Mouse (Mus musculus) MEL (cell line): ENCODE data around the gene Dars. TPM values are rescaled to one million over a fixed set of nuclear protein-coding genes. Genes with fewer than 3 reads are reported as not detected.
"Not testable (repeated sequence)": the region's sequence is repeated elsewhere in the genome, so short reads cannot be mapped to it uniquely, and the experiment has no call there.

Experiments used
- DNase-seq: peaks from one replicate; pipeline ENCODE4 v3.0.0; 2011; ENCODE audit warnings: low read depth, low spot score
- H3K27ac ChIP-seq: 2 replicates; pipeline ENCODE4 v1.5.1; 2012; ENCODE audit warnings: low read depth, mild to moderate bottlenecking, control low read depth, low read length, moderate library complexity; ENCODE audit not compliant: control insufficient read depth
- H3K27me3 ChIP-seq, 2 experiments: fragments of 150-350 bp in 1 of 2; sonication (generic) in 1 of 2; 2 replicates each; pipeline ENCODE4 v1.6.1; 2012; ENCODE audit warnings: low read length in 2 of 2, mild to moderate bottlenecking in 2 of 2, improper control_type of control experiment in 1 of 2, moderate library complexity in 1 of 2; ENCODE audit not compliant: insufficient read depth in 2 of 2, control insufficient read depth in 1 of 2
- H3K36me3 ChIP-seq, 2 experiments: 2 replicates each; pipeline ENCODE4 v1.6.1; 2012 to 2014; ENCODE audit warnings: low read length in 2 of 2, improper control_type of control experiment in 1 of 2, inconsistent platforms in 1 of 2, mild to moderate bottlenecking in 1 of 2; ENCODE audit not compliant: insufficient read depth in 2 of 2, control insufficient read depth in 1 of 2
- H3K4me1 ChIP-seq, 2 experiments: fragments of 150-350 bp in 1 of 2; sonication (generic) in 1 of 2; 2 replicates each; pipeline ENCODE4 v1.6.1; 2012; ENCODE audit warnings: low read length in 2 of 2, improper control_type of control experiment in 1 of 2, mild to moderate bottlenecking in 1 of 2; ENCODE audit not compliant: insufficient read depth in 2 of 2, control insufficient read depth in 1 of 2
- H3K4me3 ChIP-seq, 2 experiments: fragments of 150-350 bp in 1 of 2; sonication (generic) in 1 of 2; 2 replicates each; pipeline ENCODE4 v1.5.1; 2012; ENCODE audit warnings: low read depth in 2 of 2, low read length in 2 of 2, mild to moderate bottlenecking in 2 of 2, moderate library complexity in 2 of 2, control low read depth in 1 of 2, improper control_type of control experiment in 1 of 2; ENCODE audit not compliant: control insufficient read depth in 1 of 2, insufficient read depth in 1 of 2
- H3K79me2 ChIP-seq: 2 replicates; pipeline ENCODE4 v1.6.1; 2012; ENCODE audit warnings: mild to moderate bottlenecking, low read length, moderate library complexity; ENCODE audit not compliant: control insufficient read depth, poor library complexity, insufficient read depth
- H3K9ac ChIP-seq: 2 replicates; pipeline ENCODE4 v1.6.1; 2012; ENCODE audit warnings: low read depth, mild to moderate bottlenecking, control low read depth, low read length, moderate library complexity; ENCODE audit not compliant: control insufficient read depth, poor library complexity, severe bottlenecking
- H3K9me3 ChIP-seq: fragments of 150-350 bp; sonication (generic); replicated peaks from 2 replicates; pipeline ENCODE4 v1.6.1; 2012; ENCODE audit warnings: mild to moderate bottlenecking, low read length, improper control_type of control experiment, moderate library complexity; ENCODE audit not compliant: insufficient read depth
- EP300 ChIP-seq, 2 experiments: IDR thresholded peaks; 2 replicates each; pipeline ENCODE4 v1.6.1; 2011; ENCODE audit warnings: improper control_type of control experiment in 2 of 2, low read length in 2 of 2, low read depth in 1 of 2, mild to moderate bottlenecking in 1 of 2
- ETS1 ChIP-seq: IDR thresholded peaks from 2 replicates; pipeline ENCODE4 v1.6.1; 2012; ENCODE audit warnings: low read depth, mild to moderate bottlenecking, inconsistent platforms, low read length, improper control_type of control experiment, moderate library complexity
- GATA1 ChIP-seq: IDR thresholded peaks from 2 replicates; pipeline ENCODE4 v1.6.1; 2011; ENCODE audit warnings: low read depth, low read length, improper control_type of control experiment
- MAFK ChIP-seq: IDR thresholded peaks from 2 replicates; pipeline ENCODE4 v1.6.1; 2011; ENCODE audit warnings: low read depth, mild to moderate bottlenecking, low read length, improper control_type of control experiment, borderline replicate concordance
- MAX ChIP-seq: IDR thresholded peaks from 2 replicates; pipeline ENCODE4 v1.6.1; 2011; ENCODE audit warnings: low read length, improper control_type of control experiment
- MAZ ChIP-seq: IDR thresholded peaks from 2 replicates; pipeline ENCODE4 v1.6.1; 2012; ENCODE audit warnings: low read depth, mild to moderate bottlenecking, inconsistent platforms, low read length, improper control_type of control experiment
- POLR2AphosphoS5 ChIP-seq: IDR thresholded peaks from 2 replicates; pipeline ENCODE4 v1.6.1; 2012; ENCODE audit warnings: low read depth, borderline replicate concordance, mild to moderate bottlenecking, inconsistent platforms, low read length, moderate library complexity, mixed read lengths
- RCOR1 ChIP-seq: IDR thresholded peaks from 2 replicates; pipeline ENCODE4 v1.6.1; 2012; ENCODE audit warnings: low read depth, mild to moderate bottlenecking, inconsistent platforms, low read length, improper control_type of control experiment
- SMC3 ChIP-seq: IDR thresholded peaks from 2 replicates; pipeline ENCODE4 v1.6.1; 2011; ENCODE audit warnings: low read depth, low read length, improper control_type of control experiment
- TBP ChIP-seq: IDR thresholded peaks from 2 replicates; pipeline ENCODE4 v1.8.0; 2011; ENCODE audit warnings: low read depth, low read length, improper control_type of control experiment
- ZC3H11A ChIP-seq: IDR thresholded peaks from 2 replicates; pipeline ENCODE4 v1.6.1; 2012; ENCODE audit warnings: low read depth, mild to moderate bottlenecking, inconsistent platforms, low read length, improper control_type of control experiment
- polyA plus RNA-seq, 2 experiments: library from polyadenylated mRNA; stranded (reverse) in 1 of 2; unstranded in 1 of 2; fragments of >175 nt in 1 of 2; fragments of >200 nt in 1 of 2; gene quantifications; 2 replicates each; pipeline versions ENCODE4 v1.2.1 to v1.2.4; 2012; ENCODE audit warnings: low replicate concordance in 2 of 2, low read depth in 1 of 2; ENCODE audit not compliant: insufficient read length in 2 of 2, insufficient read depth in 1 of 2, missing spikeins in 1 of 2
- total RNA-seq: library from RNA; depleted of rRNA; stranded (reverse); fragments of 300-350 nt; gene quantifications from 2 replicates; pipeline ENCODE4 v1.2.3, GENCODE M21; 2012; rRNA removed

Dars gene
- total and polyA plus RNA-seq, 3 experiments: 95.2 to 104 TPM; not detected in 1

- H3K79me2 ChIP-seq: no peaks in the 10 kb centered on the region
- TF ChIP-seq MAZ (no peak), GATA1 (no peak), ETS1 (peak; percentile 26; the same call in 1 of the 2 replicates), EP300 (IDR thresholded peaks at IDR 0.05; ENCODE audit: low read depth in 1 of 2, low read length in 2 of 2) (0 out of 4 replicates have a peak, but pooled peaks of 1 of the 2 experiments have one; percentile 24), SMC3 (no peak), RCOR1 (no peak), POLR2AphosphoS5 (no peak)
- TF ChIP-seq, all 39 proteins: peak for 2
- no peaks in the 10 kb centered on the region for H3K27me3 ChIP-seq
- H3K36me3 ChIP-seq: peaks cover 0 to 8% of the 10 kb centered on the region in 2 experiments; a peak in 2 of 4 replicates
- no peak overlapping the region for H3K4me3 ChIP-seq
- DNase-seq: peak; percentile 62
- no peak overlapping the region for H3K27ac ChIP-seq
- H3K9ac ChIP-seq: no peak overlapping the region
- H3K9me3 ChIP-seq: no peaks in the 10 kb centered on the region
- peaks cover 5 to 15% of the 10 kb centered on the region in 2 experiments for H3K4me1 ChIP-seq
Observed at GRCm38 (mm10) chr1:128323026-128323643, 94.0 kb downstream of the Dars start.

GRCm38 (mm10) chr1:128319266-128319665 lies 97.9 kb downstream of the Dars start:
- H3K79me2 ChIP-seq, DNase-seq, H3K4me3 ChIP-seq, H3K27me3 ChIP-seq, H3K36me3 ChIP-seq, H3K9ac ChIP-seq, H3K9me3 ChIP-seq, H3K27ac ChIP-seq: not testable (repeated sequence)
- peaks cover 3 to 15% of the 10 kb centered on the region in 2 experiments for H3K4me1 ChIP-seq

GRCm38 (mm10) chr1:128314665-128315064 lies 102.5 kb downstream of the Dars start:
- H3K9me3 ChIP-seq: no peaks in the 10 kb centered on the region
- H3K27me3 ChIP-seq: no peaks in the 10 kb centered on the region
- no peaks in the 10 kb centered on the region for H3K79me2 ChIP-seq
- H3K27ac ChIP-seq: peak overlapping the region; percentile 29; the same call in 1 of the 2 replicates
- H3K4me1 ChIP-seq: peaks cover 4 to 7% of the 10 kb centered on the region in 2 experiments; a peak in 3 of 4 replicates
- TF ChIP-seq MAFK (no peak), SMC3 (peak; percentile 15; the same call in 1 of the 2 replicates), ZC3H11A (no peak), MAX (no peak), TBP (peak; percentile 72), GATA1 (0 out of 2 replicates have a peak, but pooled peaks have one; percentile 0)
- H3K36me3 ChIP-seq: peaks cover 0 to 6% of the 10 kb centered on the region in 2 experiments; a peak in 2 of 4 replicates
- no peak overlapping the region for H3K9ac ChIP-seq
- peak; percentile 76 for DNase-seq
- H3K4me3 ChIP-seq: no peak overlapping the region

Other genes starting within 250 kb of the Dars start
- gene Ubxn4, start 173.4 kb downstream of the Dars start, total RNA-seq: 41.0 and 46.3 TPM in 2 replicates
- 10 to 100 TPM in 1 of 2 experiments, not detected in 1; 66.8 TPM for gene Ubxn4, start 173.4 kb downstream of the Dars start, polyA plus RNA-seq
- gene Lct, start 89.0 kb downstream of the Dars start, total RNA-seq: under 0.01 TPM in 1 of 2 replicates, not detected in the other
- under 1 TPM in 1 of 2 experiments, not detected in 1; 0.06 TPM for gene Lct, start 89.0 kb downstream of the Dars start, polyA plus RNA-seq
- gene Mcm6, start 57.7 kb downstream of the Dars start, total RNA-seq: 202 and 218 TPM in 2 replicates
- 100 to 1,000 TPM; 234 to 850 TPM for gene Mcm6, start 57.7 kb downstream of the Dars start, polyA plus RNA-seq
- gene Cxcr4, start 174.9 kb upstream of the Dars start, total RNA-seq: 4.2 and 6.0 TPM in 2 replicates
- 10 to 100 TPM in 1 of 2 experiments, not detected in 1; 11.2 TPM for gene Cxcr4, start 174.9 kb upstream of the Dars start, polyA plus RNA-seq